Mouse (Mus musculus): ENCODE measurements around the gene Gm40193. TPM values are rescaled to one million over a fixed set of nuclear protein-coding genes. Genes with fewer than 3 reads are reported as not detected.
"Not testable (repeated sequence)": the region's sequence is repeated elsewhere in the genome, so short reads cannot be mapped to it uniquely, and the experiment has no call there.

The Gm40193 gene
- polyA plus RNA-seq, 1 experiment from 2014 or later: not detected

GRCm38 (mm10) chr11:70524782-70525181 lies 8.0 kb downstream of the Gm40193 start:
- 1% methylated on average over 8 of the region's 8 CpGs for WGBS (ENCODE audit: insufficient replicate concordance)
- H3K27me3 ChIP-seq (ENCODE audit: insufficient read depth, low read length): no peaks in the 10 kb centered on the region
- H3K9me3 ChIP-seq (ENCODE audit: low read length): no peaks in the 10 kb centered on the region
- peak overlapping the region; percentile 86 for H3K4me3 ChIP-seq (ENCODE audit: low read depth, low read length)
- no peak for DNase-seq
- H3K4me1 ChIP-seq (ENCODE audit: insufficient read depth): peaks cover 8% of the 10 kb centered on the region
- peak; percentile 56 for ATAC-seq
- peak overlapping the region; percentile 80 for H3K4me2 ChIP-seq (ENCODE audit: low read depth, low read length)
- H3K36me3 ChIP-seq (replicated peaks; ENCODE audit: insufficient read depth, low read length): peaks cover 12% of the 10 kb centered on the region
- H3K9ac ChIP-seq (replicated peaks): peak overlapping the region; percentile 22; the same call in 1 of the 2 replicates
- peak overlapping the region; percentile 75 for H3K27ac ChIP-seq (ENCODE audit: low read depth)
- no peak for TF ChIP-seq EP300 (IDR thresholded peaks at IDR 0.05; ENCODE audit: low read depth)
- no peak for TF ChIP-seq CTCF (IDR thresholded peaks at IDR 0.05; ENCODE audit: low read depth)

GRCm38 (mm10) chr11:70523306-70523989 lies 9.3 kb downstream of the Gm40193 start:
- 0 out of 2 replicates have a peak overlapping the region, but pooled peaks have one; percentile 13 for H3K27ac ChIP-seq (ENCODE audit: low read depth)
- WGBS (ENCODE audit: insufficient replicate concordance): 74% methylated on average over 8 of the region's 8 CpGs
- not testable (repeated sequence) for H3K4me3 ChIP-seq (ENCODE audit: low read depth, low read length); H3K27me3 ChIP-seq (ENCODE audit: insufficient read depth, low read length); H3K9ac ChIP-seq (replicated peaks); ATAC-seq; H3K4me2 ChIP-seq (ENCODE audit: low read depth, low read length); H3K9me3 ChIP-seq (ENCODE audit: low read length)
- peak; percentile 54 for DNase-seq
- H3K4me1 ChIP-seq (ENCODE audit: insufficient read depth): peaks cover 14% of the 10 kb centered on the region
- TF ChIP-seq CTCF (IDR thresholded peaks at IDR 0.05; ENCODE audit: low read depth): peak; percentile 19
- peaks cover 12% of the 10 kb centered on the region for H3K36me3 ChIP-seq (replicated peaks; ENCODE audit: insufficient read depth, low read length)

- Histone ChIP-seq H3K27me3 (ENCODE audit: insufficient read depth, low read length) (no peaks in the 10 kb centered on the region), H3K9ac (replicated peaks) (peak overlapping the region; percentile 49), H3K4me2 (ENCODE audit: low read depth, low read length) (peak overlapping the region; percentile 59), H3K4me3 (ENCODE audit: low read depth, low read length) (peak overlapping the region; percentile 25), H3K27ac (ENCODE audit: low read depth) (peak overlapping the region; percentile 62), H3K4me1 (ENCODE audit: insufficient read depth) (peaks cover 8% of the 10 kb centered on the region), H3K36me3 (replicated peaks; ENCODE audit: insufficient read depth, low read length) (no peaks in the 10 kb centered on the region), H3K9me3 (ENCODE audit: low read length) (no peaks in the 10 kb centered on the region)
- WGBS (ENCODE audit: insufficient replicate concordance): 31% methylated on average over 40 of the region's 41 CpGs
- TF ChIP-seq EP300 (IDR thresholded peaks at IDR 0.05; ENCODE audit: low read depth): no peak
- TF ChIP-seq CTCF (IDR thresholded peaks at IDR 0.05; ENCODE audit: low read depth): 0 out of 2 replicates have a peak, but pooled peaks have one; percentile 20
- ATAC-seq (peak; percentile 7; the same call in 1 of the 2 replicates), DNase-seq (peak; percentile 40)
These were observed 12.5 kb downstream of the Gm40193 start for GRCm38 (mm10) chr11:70520178-70520769.

- Histone ChIP-seq H3K4me2 (ENCODE audit: low read depth, low read length) (peak within 1 kb of the TSS; percentile 59), H3K27ac (ENCODE audit: low read depth) (peak within 1 kb of the TSS; percentile 62), H3K27me3 (ENCODE audit: insufficient read depth, low read length) (no peaks in the 10 kb centered on the region), H3K9me3 (ENCODE audit: low read length) (no peaks in the 10 kb centered on the region), H3K36me3 (replicated peaks; ENCODE audit: insufficient read depth, low read length) (no peaks in the 10 kb centered on the region), H3K9ac (replicated peaks) (peak within 1 kb of the TSS; percentile 49), H3K4me3 (ENCODE audit: low read depth, low read length) (peak within 1 kb of the TSS; percentile 25), H3K4me1 (ENCODE audit: insufficient read depth) (peaks cover 8% of the 10 kb centered on the region)
- ATAC-seq: peak; percentile 64; the same call in 1 of the 2 replicates
- WGBS (ENCODE audit: insufficient replicate concordance): 65% methylated on average over 10 of the region's 10 CpGs
- peak; percentile 24 for DNase-seq
- TF ChIP-seq EP300 (IDR thresholded peaks at IDR 0.05; ENCODE audit: low read depth) (no peak), CTCF (IDR thresholded peaks at IDR 0.05; ENCODE audit: low read depth) (no peak)
These were observed 13.8 kb downstream of the Gm40193 start, which contains the start of gene Gltpd2 for GRCm38 (mm10) chr11:70518923-70519322. Gene Gltpd2, plus strand, starts transcription at chr11:70519196.

- peak overlapping the region; percentile 62 for H3K27ac ChIP-seq (ENCODE audit: low read depth)
- no peak overlapping the region for H3K4me3 ChIP-seq (ENCODE audit: low read depth, low read length)
- H3K9ac ChIP-seq (replicated peaks): no peak overlapping the region
- no peaks in the 10 kb centered on the region for H3K27me3 ChIP-seq (ENCODE audit: insufficient read depth, low read length)
- DNase-seq (no peak), ATAC-seq (no peak)
- 33% methylated on average over 1 of the region's 1 CpGs for WGBS (ENCODE audit: insufficient replicate concordance)
- H3K4me2 ChIP-seq (ENCODE audit: low read depth, low read length): peak overlapping the region; percentile 59
- TF ChIP-seq CTCF (IDR thresholded peaks at IDR 0.05; ENCODE audit: low read depth): no peak
- no peak for TF ChIP-seq EP300 (IDR thresholded peaks at IDR 0.05; ENCODE audit: low read depth)
- H3K9me3 ChIP-seq (ENCODE audit: low read length): no peaks in the 10 kb centered on the region
- H3K36me3 ChIP-seq (replicated peaks; ENCODE audit: insufficient read depth, low read length): no peaks in the 10 kb centered on the region
- H3K4me1 ChIP-seq (ENCODE audit: insufficient read depth): peaks cover 8% of the 10 kb centered on the region
These were observed 14.3 kb downstream of the Gm40193 start for GRCm38 (mm10) chr11:70518436-70518835.

DNA sequence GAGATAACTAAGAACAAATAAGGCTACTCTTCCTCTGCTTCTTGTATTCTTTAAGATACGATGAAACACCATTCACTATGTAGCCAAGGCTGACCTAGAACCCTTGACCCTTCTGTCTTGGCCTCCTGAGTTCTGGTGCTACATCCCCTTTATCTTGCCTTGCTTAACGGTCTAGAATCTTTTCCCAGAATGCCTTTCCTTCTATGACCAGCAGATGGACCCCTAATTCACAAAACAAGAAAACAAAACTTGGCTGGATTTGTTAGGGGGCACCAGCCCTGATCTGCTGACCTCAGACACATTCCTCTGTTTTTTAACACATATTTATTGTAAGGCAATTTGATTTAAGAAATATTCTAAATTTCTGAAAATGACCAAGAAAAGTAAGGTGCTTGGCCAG lies 16.4 kb downstream of the Gm40193 start:
- TF ChIP-seq EP300 (IDR thresholded peaks at IDR 0.05; ENCODE audit: low read depth) (no peak), CTCF (IDR thresholded peaks at IDR 0.05; ENCODE audit: low read depth) (peak; percentile 74)
- WGBS (ENCODE audit: insufficient replicate concordance): 20% methylated on average over 2 of the region's 2 CpGs
- no peak for ATAC-seq
- Histone ChIP-seq H3K4me3 (ENCODE audit: low read depth, low read length) (no peak overlapping the region), H3K9ac (replicated peaks) (no peak overlapping the region), H3K4me1 (ENCODE audit: insufficient read depth) (peaks cover 8% of the 10 kb centered on the region), H3K27me3 (ENCODE audit: insufficient read depth, low read length) (no peaks in the 10 kb centered on the region), H3K36me3 (replicated peaks; ENCODE audit: insufficient read depth, low read length) (no peaks in the 10 kb centered on the region), H3K4me2 (ENCODE audit: low read depth, low read length) (no peak overlapping the region), H3K27ac (ENCODE audit: low read depth) (no peak overlapping the region), H3K9me3 (ENCODE audit: low read length) (no peaks in the 10 kb centered on the region)
- no peak for DNase-seq

Measured in liver, postnatal 0 days (tissue).